Mouse (Mus musculus) intestine, embryonic 14.5 days (tissue): ENCODE results near the gene Btbd7. TPM values are rescaled to one million over a fixed set of nuclear protein-coding genes. Genes with fewer than 3 reads are reported as not detected.
A peak's percentile ranks its signal among the peaks of the same experiment; 100 is the strongest.

ENCODE experiments used
- ATAC-seq: fragments of 200-750 bp; cut with Nextera tagmentation; replicated peaks from 2 replicates; pipeline ENCODE4 v1.8.0; 2017; ENCODE audit warnings: low read depth, moderate number of reproducible peaks, moderate TSS enrichment, moderate library complexity; ENCODE audit not compliant: low FRiP score, low TSS enrichment
- DNase-seq: peaks from one replicate; pipeline ENCODE4 v3.0.0-alpha.2; 2018; ENCODE audit warnings: low spot score
- H3K27ac ChIP-seq: fragments of 300-500 bp; sonication (generic); 2 replicates; pipeline ENCODE4 v1.5.1; 2014; ENCODE audit warnings: low read depth, mild to moderate bottlenecking, control low read depth
- H3K27me3 ChIP-seq: fragments of 300-500 bp; sonication (generic); replicated peaks from 2 replicates; pipeline ENCODE4 v1.6.1; 2014; ENCODE audit warnings: low read length, control low read depth; ENCODE audit not compliant: control insufficient read depth, insufficient read depth
- H3K36me3 ChIP-seq: fragments of 300-500 bp; sonication (generic); 2 replicates; pipeline ENCODE4 v1.6.1; 2014; ENCODE audit warnings: low read length, control low read depth; ENCODE audit not compliant: control insufficient read depth, insufficient read depth
- H3K4me1 ChIP-seq: fragments of 300-500 bp; sonication (generic); replicated peaks from 2 replicates; pipeline ENCODE4 v1.6.1; 2014; ENCODE audit warnings: low read length, control low read depth, mixed read lengths; ENCODE audit not compliant: control insufficient read depth, insufficient read depth
- H3K4me2 ChIP-seq: fragments of 300-500 bp; sonication (generic); 2 replicates; pipeline ENCODE4 v1.6.1; 2014; ENCODE audit warnings: low read length
- H3K4me3 ChIP-seq: fragments of 300-500 bp; sonication (generic); 2 replicates; pipeline ENCODE4 v1.5.1; 2014; ENCODE audit warnings: low read depth, low read length, control low read depth, mixed read lengths
- H3K9ac ChIP-seq: fragments of 300-500 bp; sonication (generic); 2 replicates; pipeline ENCODE4 v1.6.1; 2014; ENCODE audit warnings: mild to moderate bottlenecking, low read length
- H3K9me3 ChIP-seq: fragments of 300-500 bp; sonication (generic); 2 replicates; pipeline ENCODE4 v1.6.1; 2016; ENCODE audit warnings: low read length, control low read depth; ENCODE audit not compliant: control insufficient read depth
- WGBS: fragments of 180-500 bp; shearing (Covaris S2); extraction: QIAGEN DNeasy Blood & Tissue Kit; methylation state at CpG from one replicate; pipeline ENCODE4 v1.1.7; 2014; 5-methylcytosine and 5-hydroxymethylcytosine counted together
- polyA plus RNA-seq: library from polyadenylated mRNA; unstranded; fragments of >200 nt; fragmentation: Nextera tagmentation; extraction: Ambion mirVana; gene quantifications from 2 replicates; pipeline ENCODE4 v1.2.1, GENCODE M21; 2014

The Btbd7 gene
- polyA plus RNA-seq, 1 experiment from 2014 or later: 19.7 TPM

DNA sequence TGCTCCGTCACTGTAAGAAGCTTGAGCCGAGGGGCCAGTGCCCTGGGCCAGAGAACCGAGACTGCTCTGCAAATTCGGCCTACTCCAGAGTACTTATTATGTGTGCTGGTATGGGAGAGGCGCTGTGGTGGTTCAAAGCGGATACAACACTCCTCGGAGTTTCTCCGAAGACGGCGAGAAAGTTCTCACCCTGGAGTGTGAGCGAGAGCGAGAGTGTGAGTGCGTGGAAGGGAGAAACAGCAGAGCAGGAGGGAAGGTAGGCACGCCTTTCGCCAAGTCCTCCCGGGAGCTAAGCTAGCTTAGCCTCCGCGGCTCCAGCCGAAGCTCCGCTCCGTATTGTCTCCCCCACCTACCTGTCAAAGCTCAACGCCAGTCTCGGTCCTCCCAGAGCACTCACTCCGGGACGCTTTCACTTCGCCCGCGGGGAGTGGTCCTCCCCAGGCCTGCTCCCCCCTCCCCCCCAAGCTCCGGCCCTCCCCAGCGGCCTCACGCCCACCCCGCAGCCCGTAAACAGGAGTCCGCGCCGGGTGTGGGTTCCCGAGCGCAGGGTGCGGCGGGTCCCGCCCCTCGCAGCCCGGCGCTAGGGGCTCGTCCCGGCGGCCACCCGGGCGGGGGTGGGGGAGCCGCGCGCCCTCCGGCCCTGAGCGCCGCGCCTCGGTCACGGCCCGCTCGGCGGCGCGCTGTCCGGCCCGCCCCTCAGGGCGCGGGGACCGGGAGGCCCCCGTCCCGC is 805 bp downstream of the Btbd7 start:
- H3K4me2 ChIP-seq: peak overlapping the region; percentile 94
- H3K27me3 ChIP-seq: no peaks in the 10 kb centered on the region
- peak overlapping the region; percentile 96 for H3K27ac ChIP-seq
- H3K36me3 ChIP-seq: no peaks in the 10 kb centered on the region
- peaks cover 8% of the 10 kb centered on the region for H3K4me1 ChIP-seq
- peak; percentile 79 for ATAC-seq
- under 1% methylated on average over 47 of the region's 70 CpGs for WGBS
- DNase-seq: peak; percentile 77
- no peaks in the 10 kb centered on the region for H3K9me3 ChIP-seq
- H3K9ac ChIP-seq: peak overlapping the region; percentile 89
- H3K4me3 ChIP-seq: peak overlapping the region; percentile 82

DNA sequence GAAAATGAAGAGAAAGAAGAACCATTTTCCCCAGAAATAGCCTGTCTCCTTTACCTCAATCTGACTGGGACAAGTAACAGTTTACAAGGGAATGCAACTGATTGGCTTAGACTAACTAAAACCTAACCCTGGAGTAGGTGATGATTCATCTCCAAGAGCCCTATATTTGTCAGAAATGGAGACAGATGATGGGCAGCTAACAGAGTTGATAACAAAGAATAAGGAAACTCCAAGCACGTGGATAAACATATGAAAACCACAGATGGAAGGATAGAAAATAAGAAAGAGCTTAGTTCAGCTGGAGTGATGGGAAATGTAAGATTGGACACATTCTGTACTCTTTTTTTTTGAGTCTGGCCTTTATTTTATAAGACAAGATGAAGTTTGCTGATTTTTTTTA is 7.7 kb downstream of the Btbd7 start:
- H3K27me3 ChIP-seq: no peaks in the 10 kb centered on the region
- H3K4me1 ChIP-seq: peaks cover 1% of the 10 kb centered on the region
- no peak overlapping the region for H3K4me3 ChIP-seq
- H3K9me3 ChIP-seq: no peaks in the 10 kb centered on the region
- H3K9ac ChIP-seq: no peak overlapping the region
- WGBS: 82% methylated on average over 1 of the region's 1 CpGs
- ATAC-seq: no peak
- H3K4me2 ChIP-seq: no peak overlapping the region
- H3K27ac ChIP-seq: no peak overlapping the region
- H3K36me3 ChIP-seq: no peaks in the 10 kb centered on the region
- no peak for DNase-seq

DNA sequence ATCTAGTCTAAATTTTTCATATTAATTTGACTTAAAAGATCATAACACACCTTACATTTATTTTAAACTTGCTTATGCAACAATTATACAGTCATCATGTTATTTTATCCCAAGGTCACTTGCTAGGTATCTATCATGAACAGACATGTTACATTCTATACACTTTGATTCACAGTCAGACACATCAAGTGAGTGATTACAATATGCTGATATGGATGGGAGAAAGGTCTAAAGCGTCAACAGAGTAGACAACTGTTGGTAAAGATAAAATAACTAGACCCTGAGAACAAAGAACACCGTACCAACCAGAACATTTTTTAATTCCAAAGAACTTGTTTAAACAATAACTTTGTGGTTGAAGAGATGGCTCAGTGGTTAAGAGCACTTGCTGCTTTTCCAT is 8.5 kb downstream of the Btbd7 start:
- Histone ChIP-seq H3K36me3 (no peaks in the 10 kb centered on the region), H3K9me3 (no peaks in the 10 kb centered on the region), H3K4me1 (no peaks in the 10 kb centered on the region; the same call in 1 of the 2 replicates), H3K4me3 (no peak overlapping the region), H3K4me2 (no peak overlapping the region), H3K27me3 (no peaks in the 10 kb centered on the region), H3K27ac (no peak overlapping the region), H3K9ac (no peak overlapping the region)
- WGBS: 86% methylated on average over 2 of the region's 2 CpGs
- DNase-seq (no peak), ATAC-seq (no peak)

DNA sequence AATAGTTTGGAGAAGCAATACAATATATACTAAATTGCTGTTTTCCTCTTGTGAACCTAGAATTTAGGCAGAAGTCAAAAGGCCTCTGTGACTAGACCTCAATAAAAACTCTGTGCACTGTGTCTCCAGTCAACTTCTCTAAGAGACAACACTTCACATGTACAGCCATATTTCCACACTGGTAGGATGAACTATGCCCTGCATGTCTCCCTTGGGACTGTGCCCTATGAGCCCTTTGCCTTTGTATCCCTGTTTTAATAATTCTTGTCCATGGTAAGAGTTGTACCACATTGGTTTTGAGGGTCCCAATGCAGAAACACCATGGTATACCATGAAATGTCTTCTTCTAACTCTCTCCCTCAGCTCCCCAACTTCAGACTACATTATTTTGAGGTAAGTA is 17.5 kb downstream of the Btbd7 start:
- H3K4me2 ChIP-seq: no peak overlapping the region

DNA sequence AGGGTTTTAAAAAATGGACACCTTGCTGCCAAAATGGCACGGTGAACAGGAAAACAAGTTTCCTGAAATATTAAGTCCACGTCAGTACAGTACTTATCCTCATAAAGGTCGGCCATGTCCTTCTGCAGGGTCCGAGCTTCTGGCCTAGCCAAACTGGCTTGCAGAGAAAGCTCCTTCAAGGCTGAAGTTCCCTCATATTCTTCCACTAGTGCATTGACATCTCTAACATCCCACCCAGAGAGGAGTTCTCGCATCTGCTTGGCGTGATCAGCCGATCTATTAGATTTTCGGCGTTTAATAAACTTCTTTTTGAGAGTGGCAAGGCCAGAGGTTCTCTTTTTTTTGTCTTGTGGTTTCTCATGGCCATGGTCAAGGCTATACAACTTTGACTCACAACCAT is 40.0 kb downstream of the Btbd7 start:
- H3K9me3 ChIP-seq: no peaks in the 10 kb centered on the region
- no peaks in the 10 kb centered on the region for H3K4me1 ChIP-seq
- WGBS: 95% methylated on average over 9 of the region's 9 CpGs
- no peak for ATAC-seq
- no peak overlapping the region for H3K9ac ChIP-seq
- H3K36me3 ChIP-seq: peaks cover 16% of the 10 kb centered on the region
- no peak overlapping the region for H3K27ac ChIP-seq
- H3K4me3 ChIP-seq: no peak overlapping the region
- no peak overlapping the region for H3K4me2 ChIP-seq
- no peaks in the 10 kb centered on the region for H3K27me3 ChIP-seq
- no peak for DNase-seq

More for the DNA sequence above, 17.5 kb downstream of the Btbd7 start:
- DNase-seq (no peak), ATAC-seq (no peak)
- no peak overlapping the region for H3K9ac ChIP-seq
- no peaks in the 10 kb centered on the region; the same call in 1 of the 2 replicates for H3K4me1 ChIP-seq
- H3K27ac ChIP-seq: no peak overlapping the region
- no peaks in the 10 kb centered on the region for H3K9me3 ChIP-seq
- H3K27me3 ChIP-seq: no peaks in the 10 kb centered on the region
- no peak overlapping the region for H3K4me3 ChIP-seq
- H3K36me3 ChIP-seq: no peaks in the 10 kb centered on the region

GRCm38 (mm10) chr12:102832746-102833300 is 45.4 kb downstream of the Btbd7 start:
- Histone ChIP-seq H3K36me3 (peaks cover 15% of the 10 kb centered on the region), H3K4me3 (no peak overlapping the region), H3K27me3 (no peaks in the 10 kb centered on the region), H3K4me1 (no peaks in the 10 kb centered on the region), H3K9me3 (no peaks in the 10 kb centered on the region), H3K4me2 (no peak overlapping the region), H3K9ac (no peak overlapping the region), H3K27ac (no peak overlapping the region)
- WGBS: 85% methylated on average over 1 of the region's 1 CpGs
- DNase-seq (no peak), ATAC-seq (no peak)

DNA sequence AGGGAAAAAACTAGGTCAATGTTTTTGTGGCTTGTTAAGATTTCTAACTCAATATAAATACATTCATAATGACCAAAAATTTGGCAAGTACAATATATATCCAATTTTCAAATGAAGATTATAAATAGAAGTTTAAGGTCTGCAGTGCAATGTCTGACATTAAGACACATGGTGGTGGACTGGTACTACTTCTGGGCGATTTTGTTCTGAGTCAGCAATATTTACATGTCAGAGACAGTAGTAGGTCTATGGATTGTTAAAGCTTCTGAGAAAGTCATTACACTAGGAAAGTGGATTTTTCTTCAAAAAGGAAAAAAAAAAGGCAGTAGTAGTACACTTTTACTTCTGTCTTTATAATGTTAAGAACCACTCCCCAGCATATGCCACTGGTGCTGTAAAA is 46.4 kb downstream of the Btbd7 start:
- 73% methylated on average over 1 of the region's 1 CpGs for WGBS
- Histone ChIP-seq H3K4me1 (no peaks in the 10 kb centered on the region), H3K27ac (no peak overlapping the region), H3K27me3 (no peaks in the 10 kb centered on the region), H3K4me3 (no peak overlapping the region), H3K9ac (no peak overlapping the region), H3K9me3 (no peaks in the 10 kb centered on the region), H3K4me2 (no peak overlapping the region), H3K36me3 (peaks cover 9% of the 10 kb centered on the region; the same call in 1 of the 2 replicates)
- DNase-seq (no peak), ATAC-seq (no peak)

GRCm38 (mm10) chr12:102827119-102827518 is 51.2 kb downstream of the Btbd7 start:
- no peak for DNase-seq
- no peaks in the 10 kb centered on the region for H3K9me3 ChIP-seq
- H3K4me1 ChIP-seq: no peaks in the 10 kb centered on the region
- no peak overlapping the region for H3K4me2 ChIP-seq
- no peak for ATAC-seq
- no peaks in the 10 kb centered on the region for H3K27me3 ChIP-seq
- WGBS: 95% methylated on average over 1 of the region's 1 CpGs
- H3K9ac ChIP-seq: no peak overlapping the region
- H3K4me3 ChIP-seq: no peak overlapping the region
- H3K36me3 ChIP-seq: 0 out of 2 replicates have a peak, but pooled peaks cover 4% of the 10 kb centered on the region
- no peak overlapping the region for H3K27ac ChIP-seq

- ATAC-seq: no peak
- Histone ChIP-seq H3K36me3 (0 out of 2 replicates have a peak, but pooled peaks cover 4% of the 10 kb centered on the region), H3K9me3 (no peaks in the 10 kb centered on the region), H3K4me2 (no peak overlapping the region), H3K4me1 (no peaks in the 10 kb centered on the region), H3K27me3 (no peaks in the 10 kb centered on the region), H3K4me3 (no peak overlapping the region), H3K9ac (no peak overlapping the region), H3K27ac (no peak overlapping the region)
- no peak for DNase-seq
- WGBS: 88% methylated on average over 1 of the region's 1 CpGs
These were observed 51.9 kb downstream of the Btbd7 start for GRCm38 (mm10) chr12:102826399-102826798.
